Mouse (Mus musculus): ENCODE measurements around the gene Lpin2. TPM values are rescaled to one million over a fixed set of nuclear protein-coding genes. Genes with fewer than 3 reads are reported as not detected.

Lpin2 gene
- polyA plus RNA-seq, 1 experiment, result 13.7 TPM

- no peak for DNase-seq (ENCODE audit: low spot score)
These were observed 49.6 kb downstream of the Lpin2 start for GRCm38 (mm10) chr17:71231998-71232397.

- no peak for DNase-seq (ENCODE audit: low spot score)
These were observed 50.9 kb downstream of the Lpin2 start for GRCm38 (mm10) chr17:71233210-71233609.

GRCm38 (mm10) chr17:71234041-71234594, 51.8 kb downstream of the Lpin2 start:
- no peak for DNase-seq (ENCODE audit: low spot score)

- no peak for DNase-seq (ENCODE audit: low spot score)
These were observed 53.0 kb downstream of the Lpin2 start for GRCm38 (mm10) chr17:71235229-71235958.

- no peak for DNase-seq (ENCODE audit: low spot score)
These were observed 56.1 kb downstream of the Lpin2 start for GRCm38 (mm10) chr17:71238494-71238893.

- no peak for DNase-seq (ENCODE audit: low spot score)
These were observed 58.5 kb downstream of the Lpin2 start for GRCm38 (mm10) chr17:71240811-71241210.

- no peak for DNase-seq (ENCODE audit: low spot score)
These were observed 60.3 kb downstream of the Lpin2 start for GRCm38 (mm10) chr17:71242666-71243065.

GRCm38 (mm10) chr17:71245133-71245532, 62.8 kb downstream of the Lpin2 start:
- no peak for DNase-seq (ENCODE audit: low spot score)

- no peak for DNase-seq (ENCODE audit: low spot score)
These were observed 63.7 kb downstream of the Lpin2 start for GRCm38 (mm10) chr17:71246022-71246421.

GRCm38 (mm10) chr17:71248963-71249362, 66.6 kb downstream of the Lpin2 start:
- DNase-seq (ENCODE audit: low spot score), result no peak

GRCm38 (mm10) chr17:71250046-71250445, 67.7 kb downstream of the Lpin2 start:
- no peak for DNase-seq (ENCODE audit: low spot score)

- no peak for DNase-seq (ENCODE audit: low spot score)
These were observed 68.7 kb downstream of the Lpin2 start for GRCm38 (mm10) chr17:71250819-71251600.

GRCm38 (mm10) chr17:71251601-71252001, 69.2 kb downstream of the Lpin2 start:
- no peak for DNase-seq (ENCODE audit: low spot score)

GRCm38 (mm10) chr17:71252101-71252500, 69.7 kb downstream of the Lpin2 start:
- no peak for DNase-seq (ENCODE audit: low spot score)

- DNase-seq (ENCODE audit: low spot score), result no peak
These were observed 71.0 kb downstream of the Lpin2 start for GRCm38 (mm10) chr17:71253391-71253790.

- no peak for DNase-seq (ENCODE audit: low spot score)
These were observed 71.7 kb downstream of the Lpin2 start for GRCm38 (mm10) chr17:71254106-71254505.

GRCm38 (mm10) chr17:71254736-71255135, 72.4 kb downstream of the Lpin2 start:
- no peak for DNase-seq (ENCODE audit: low spot score)

GRCm38 (mm10) chr17:71256068-71256615, 73.8 kb downstream of the Lpin2 start:
- no peak for DNase-seq (ENCODE audit: low spot score)

- no peak for DNase-seq (ENCODE audit: low spot score)
These were observed 74.6 kb downstream of the Lpin2 start for GRCm38 (mm10) chr17:71256806-71257536.

GRCm38 (mm10) chr17:71259727-71260126, 77.4 kb downstream of the Lpin2 start:
- DNase-seq (ENCODE audit: low spot score), result no peak

- DNase-seq (ENCODE audit: low spot score), result no peak
These were observed 78.3 kb downstream of the Lpin2 start for GRCm38 (mm10) chr17:71260658-71261057.

- no peak for DNase-seq (ENCODE audit: low spot score)
These were observed 80.8 kb downstream of the Lpin2 start for GRCm38 (mm10) chr17:71263136-71263535.
